Mouse (Mus musculus): ENCODE data around the gene Morc2a.

Morc2a gene

GRCm38 (mm10) chr11:3707057-3707456, 58.1 kb downstream of the Morc2a start:
- POLR2A ChIA-PET: interaction anchor here in 2 of 4 experiments (1.0 to 2.0 kb wide), 3 partner anchors 10 to 60 kb away, joined by 4 to 7 read pairs (median 6); partner anchors contain the start of gene Morc2a (in 1 of the 2)
- CTCF ChIA-PET: interaction anchor here in 3 of 4 experiments (0.5 to 1.9 kb wide), 5 partner anchors 28 to 98 kb away, joined by 4 to 6 read pairs (median 4); no protein-coding TSS in a partner anchor

DNA sequence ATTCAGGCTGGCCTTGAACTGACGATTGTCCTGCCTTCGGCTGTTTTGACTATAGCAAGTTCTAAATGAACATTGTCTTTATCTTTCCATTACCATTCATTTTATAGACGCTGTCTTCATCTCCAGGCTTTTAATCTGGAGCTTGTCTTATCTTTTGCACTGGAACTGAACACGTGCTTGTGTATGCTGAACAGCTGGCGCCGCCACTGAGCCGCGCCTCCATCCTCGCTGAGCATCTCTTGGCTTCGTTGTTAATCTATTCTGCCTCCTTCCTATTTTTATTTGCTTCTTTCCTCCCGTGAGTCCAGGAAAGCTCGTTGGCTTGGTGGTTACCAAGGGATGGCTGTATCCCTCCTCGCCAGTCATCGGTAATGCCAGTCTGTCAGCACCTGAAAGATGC, 61.2 kb downstream of the Morc2a start:
- ChIA-PET CTCF (interaction anchor here in 3 of 4 experiments (0.6 to 3.4 kb wide), 4 partner anchors 76 to 175 kb away, joined by 3 to 13 read pairs (median 5); no protein-coding TSS in a partner anchor), POLR2A (interaction anchor here in 2 of 4 experiments (0.7 to 0.9 kb wide), 3 partner anchors 13 to 184 kb away, joined by 3 read pairs; no protein-coding TSS in a partner anchor)

- ChIA-PET POLR2A (interaction anchor here in 2 of 4 experiments (0.6 to 1.2 kb wide), 6 partner anchors 9 to 1112 kb away, joined by 3 to 5 read pairs (median 3); partner anchors contain the start of gene Morc2a (in 2 of the 2)), CTCF (interaction anchor here (0.5 to 1.8 kb wide), 25 partner anchors 9 to 1912 kb away, joined by 3 to 18 read pairs (median 3); partner anchors contain the start of gene Osbp2 (in 1 of the 4))
These were observed 65.5 kb downstream of the Morc2a start for GRCm38 (mm10) chr11:3714486-3714885.

GRCm38 (mm10) chr11:3716662-3717061, 67.7 kb downstream of the Morc2a start:
- ChIA-PET CTCF (no interaction called here), POLR2A (interaction anchor here in 1 of 4 experiments (1.8 kb wide), 1 partner anchor 32 kb away, joined by 3 read pairs; no protein-coding TSS in a partner anchor)

DNA sequence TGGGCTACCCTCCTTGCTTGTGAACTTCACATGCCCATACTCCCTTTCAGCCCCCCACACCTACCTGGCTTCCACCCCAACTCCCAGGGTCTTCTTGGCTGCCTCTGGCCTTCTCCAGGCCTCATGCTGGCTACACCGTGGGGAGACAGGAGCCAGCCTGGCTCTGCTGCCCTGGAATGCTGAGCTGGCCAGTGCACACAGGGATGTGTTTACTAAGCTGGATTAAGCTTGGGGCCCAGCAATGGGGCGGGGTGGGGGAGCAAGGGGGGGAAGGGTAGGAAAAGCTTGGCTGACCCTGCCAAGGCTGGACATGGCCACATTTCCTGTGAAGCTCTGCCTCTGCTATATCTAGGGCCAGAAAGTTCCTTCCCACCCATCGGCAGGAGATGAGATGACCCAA, 73.0 kb downstream of the Morc2a start:
- POLR2A ChIA-PET: interaction anchor here in 1 of 4 experiments (0.7 kb wide), 1 partner anchor 111 kb away, joined by 3 read pairs; no protein-coding TSS in a partner anchor
- CTCF ChIA-PET: interaction anchor here in 1 of 4 experiments (0.8 kb wide), 1 partner anchor 64 kb away, joined by 3 read pairs; no protein-coding TSS in a partner anchor

DNA sequence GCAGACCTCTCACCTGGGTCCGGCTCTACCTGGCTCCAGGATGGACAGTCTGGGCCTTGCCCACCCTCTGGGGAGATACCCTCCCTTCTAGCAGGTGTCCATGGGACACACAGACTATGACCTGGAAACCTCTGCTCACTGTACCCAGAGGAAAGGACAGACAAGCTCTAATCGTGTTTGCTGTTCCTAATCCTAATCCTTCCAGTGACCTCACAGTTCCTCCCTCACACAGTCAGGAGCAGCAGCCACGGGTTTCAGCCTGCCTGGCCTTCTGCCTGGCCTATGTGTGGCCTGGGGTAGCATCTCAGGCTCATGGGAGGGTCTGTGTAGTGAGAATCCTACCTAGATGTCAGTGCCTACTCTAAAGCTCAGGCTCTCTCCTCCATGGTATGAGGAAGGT, 73.9 kb downstream of the Morc2a start:
- POLR2A ChIA-PET: interaction anchor here in 2 of 4 experiments (0.6 to 1.7 kb wide), 4 partner anchors 8 to 145 kb away, joined by 3 to 7 read pairs (median 4); partner anchors contain the start of gene Morc2a (in 1 of the 2)
- CTCF ChIA-PET: interaction anchor here (0.6 to 1.6 kb wide), 5 partner anchors 8 to 262 kb away, joined by 3 to 6 read pairs (median 4); no protein-coding TSS in a partner anchor

- ChIA-PET CTCF (interaction anchor here (0.6 to 1.6 kb wide), 10 partner anchors 9 to 381 kb away, joined by 3 to 6 read pairs (median 4); no protein-coding TSS in a partner anchor), POLR2A (interaction anchor here in 3 of 4 experiments (0.5 to 1.7 kb wide), 6 partner anchors 9 to 241 kb away, joined by 3 to 10 read pairs (median 4); partner anchors contain the start of gene Morc2a (in 1 of the 3))
These were observed 74.9 kb downstream of the Morc2a start for GRCm38 (mm10) chr11:3723910-3724309.

DNA sequence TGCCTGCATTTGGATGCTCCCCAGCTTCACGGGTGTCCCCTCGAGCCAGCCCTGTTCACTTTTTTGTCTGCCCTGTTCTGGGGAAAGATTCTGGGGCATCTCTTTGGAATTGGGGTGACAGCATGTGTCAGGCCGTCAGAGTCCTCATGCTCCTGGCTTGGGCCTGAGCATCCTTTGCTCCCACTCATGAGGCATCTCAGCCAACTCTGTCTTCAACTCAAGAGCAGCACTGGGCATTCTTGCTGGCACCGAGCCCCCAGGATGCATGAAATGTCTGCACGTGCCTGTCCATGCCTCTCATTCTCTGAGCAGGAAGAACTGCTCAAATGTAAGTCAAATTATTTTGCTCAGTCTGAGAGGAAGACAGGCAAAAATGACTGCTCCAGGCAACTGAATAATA, 75.7 kb downstream of the Morc2a start:
- ChIA-PET CTCF (interaction anchor here (0.6 to 1.6 kb wide), 9 partner anchors 10 to 340 kb away, joined by 3 to 18 read pairs (median 5); partner anchors contain the start of gene Sec14l3 (in 1 of the 4)), POLR2A (interaction anchor here in 2 of 4 experiments (0.5 to 1.7 kb wide), 5 partner anchors 10 to 242 kb away, joined by 3 to 7 read pairs (median 3); partner anchors contain the start of gene Morc2a (in 1 of the 2))

GRCm38 (mm10) chr11:3725331-3726054, 76.5 kb downstream of the Morc2a start:
- POLR2A ChIA-PET: interaction anchor here in 3 of 4 experiments (0.5 to 1.5 kb wide), 5 partner anchors 9 to 273 kb away, joined by 3 to 5 read pairs (median 3); no protein-coding TSS in a partner anchor
- CTCF ChIA-PET: interaction anchor here in 3 of 4 experiments (0.6 to 1.1 kb wide), 9 partner anchors 11 to 986 kb away, joined by 3 to 18 read pairs (median 4); partner anchors contain the start of gene Sec14l3 (in 1 of the 3)

GRCm38 (mm10) chr11:3727438-3728105, 78.6 kb downstream of the Morc2a start:
- ChIA-PET POLR2A (interaction anchor here in 1 of 4 experiments (0.8 kb wide), 1 partner anchor 14 kb away, joined by 3 read pairs; no protein-coding TSS in a partner anchor), CTCF (no interaction called here)

DNA sequence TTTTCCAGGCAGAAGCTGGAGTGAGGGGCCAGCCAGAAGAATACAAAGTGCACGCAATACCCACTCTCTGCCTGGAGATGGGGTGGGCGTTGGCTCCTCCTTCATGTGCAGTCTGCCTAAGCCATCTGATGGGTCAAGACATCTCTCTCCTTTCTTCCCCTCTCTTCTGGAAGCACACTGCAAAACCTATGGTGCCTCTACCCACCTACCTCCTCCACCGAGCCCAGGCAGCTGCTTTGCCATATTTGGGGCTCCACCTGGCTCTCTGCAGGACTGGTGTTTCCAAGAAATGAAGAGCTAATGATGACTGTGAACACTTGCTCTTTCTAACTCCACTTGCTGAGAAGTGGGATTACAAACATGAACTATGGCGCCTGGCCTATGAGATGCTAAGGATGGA, 82.5 kb downstream of the Morc2a start:
- ChIA-PET POLR2A (interaction anchor here in 3 of 4 experiments (0.5 to 0.9 kb wide), 3 partner anchors 15 to 110 kb away, joined by 3 to 4 read pairs (median 3); no protein-coding TSS in a partner anchor), CTCF (interaction anchor here in 2 of 4 experiments (0.8 to 0.9 kb wide), 3 partner anchors 35 to 55 kb away, joined by 3 to 6 read pairs (median 3); no protein-coding TSS in a partner anchor)

DNA sequence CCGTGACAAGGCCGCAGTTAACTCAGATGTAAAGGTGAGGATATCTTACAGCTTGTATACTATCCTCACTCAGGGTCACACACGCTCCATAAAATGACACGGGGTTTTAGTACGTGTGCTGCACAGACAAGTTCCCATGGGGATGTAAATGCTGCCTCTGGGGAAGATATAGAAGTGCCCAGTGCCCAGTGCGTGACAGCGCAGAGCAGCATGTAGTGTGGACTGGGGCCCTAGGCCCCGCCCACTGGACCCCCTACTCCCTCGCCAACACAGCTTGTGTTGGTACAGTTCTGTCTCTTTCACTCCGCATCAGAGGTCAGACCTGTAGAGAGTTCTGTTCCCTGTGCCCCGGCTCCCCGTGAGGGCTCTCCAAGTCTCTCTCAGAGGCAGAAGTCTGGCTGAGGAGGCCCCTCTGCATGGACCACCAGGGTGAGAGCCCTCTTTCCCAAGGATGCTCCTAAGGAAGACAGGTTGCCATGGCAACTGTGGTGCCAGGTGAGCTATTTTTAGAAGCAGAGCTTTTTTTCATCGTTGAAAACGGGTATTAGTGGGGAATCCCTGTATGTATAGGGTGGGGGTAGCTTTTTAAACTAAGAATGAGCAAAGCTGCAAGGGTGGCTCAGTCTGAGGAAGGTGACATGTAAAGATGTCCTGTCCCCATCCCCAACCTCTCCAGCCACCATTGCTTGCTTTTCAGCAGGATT, 85.1 kb downstream of the Morc2a start:
- CTCF ChIA-PET: no interaction called here
- POLR2A ChIA-PET: interaction anchor here in 1 of 4 experiments (0.6 to 1.9 kb wide), 4 partner anchors 8 to 441 kb away, joined by 3 to 5 read pairs (median 4); no protein-coding TSS in a partner anchor

- ChIA-PET CTCF (interaction anchor here in 3 of 4 experiments (0.6 to 1.1 kb wide), 4 partner anchors 28 to 144 kb away, joined by 3 to 4 read pairs (median 4); no protein-coding TSS in a partner anchor), POLR2A (interaction anchor here in 2 of 4 experiments (0.6 to 1.4 kb wide), 5 partner anchors 17 to 534 kb away, joined by 3 read pairs; no protein-coding TSS in a partner anchor)
These were observed 86.7 kb downstream of the Morc2a start for GRCm38 (mm10) chr11:3735715-3736114.

DNA sequence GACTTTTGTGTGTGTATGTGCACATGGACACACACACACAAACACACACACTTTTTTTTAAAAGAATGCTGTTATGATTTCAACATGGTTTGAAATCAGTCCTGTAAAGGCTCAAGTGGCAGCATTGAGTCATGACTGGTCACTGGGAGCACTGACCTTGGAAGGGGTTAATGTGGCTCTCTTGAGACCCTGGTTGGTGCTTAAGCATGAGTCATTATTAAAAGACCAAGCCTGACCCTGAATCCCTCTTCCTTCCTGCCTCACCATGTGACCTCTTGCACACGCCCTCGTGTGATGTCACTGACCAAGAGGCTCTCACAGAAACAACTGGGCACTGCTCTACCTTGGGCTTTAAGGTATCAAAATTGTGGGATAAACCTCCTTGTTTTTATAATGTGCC, 89.8 kb downstream of the Morc2a start:
- ChIA-PET POLR2A (no interaction called here), CTCF (interaction anchor here in 1 of 4 experiments (1.0 kb wide), 1 partner anchor 47 kb away, joined by 3 read pairs; no protein-coding TSS in a partner anchor)

Measured in embryonic stem cell, embryonic (primary cell).